Mouse (Mus musculus) left cerebral cortex, postnatal 36 days (tissue): ENCODE measurements around the gene Abca6. TPM values are rescaled to one million over a fixed set of nuclear protein-coding genes. Genes with fewer than 3 reads are reported as not detected.

Source experiments
- DNase-seq, 2 experiments: peaks; one replicate each; pipeline ENCODE4 v3.0.0; 2021 to 2022; ENCODE audit warnings: low spot score in 2 of 2, mixed read lengths in 1 of 2
- intact Hi-C: fragments of 180-260 bp; cut with DNase I; formaldehyde crosslinking; loops from one replicate; pipeline ENCODE4 v1.15.1; 2025
- total RNA-seq, 2 experiments: library from RNA; stranded (reverse); gene quantifications; 2 replicates each; pipeline ENCODE4 v1.2.3; 2021

Gene Abca6
- total RNA-seq: 1 to 10 TPM; 1.1 to 1.6 TPM

DNA sequence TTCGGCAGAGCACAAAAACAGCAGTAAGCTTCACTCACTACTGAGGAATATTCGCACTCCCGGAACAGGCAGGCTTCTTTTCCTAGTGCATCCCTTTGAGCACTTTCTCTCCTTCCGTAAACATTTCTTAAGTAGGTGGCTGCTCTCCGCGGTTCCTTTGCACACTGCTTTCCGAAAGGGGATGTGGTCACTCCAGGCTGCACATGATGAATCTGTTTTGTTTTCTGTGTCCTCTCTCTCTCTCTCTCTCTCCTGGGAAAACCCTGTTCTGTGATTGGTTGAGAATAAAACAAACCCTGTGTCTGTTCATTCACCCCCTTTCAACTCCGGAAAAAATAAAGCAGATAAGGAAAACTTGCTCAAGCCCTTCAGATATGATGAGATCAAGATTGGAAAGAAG lies at the start of gene Abca6:
Abca6 (minus strand) TSS at position 243 of the 400 bp plus-strand sequence.
- intact Hi-C loops: no loop called here
- no peak for DNase-seq

GRCm38 (mm10) chr11:110297917-110298533 lies 46.4 kb upstream of the Abca6 start:
- intact Hi-C loops: no loop called here
- no peak for DNase-seq

- no peak for DNase-seq
- intact Hi-C loops: no loop called here
Measured at GRCm38 (mm10) chr11:110290586-110290985, 39.0 kb upstream of the Abca6 start.

GRCm38 (mm10) chr11:110288423-110288822 lies 36.8 kb upstream of the Abca6 start:
- DNase-seq: no peak
- intact Hi-C loops: no loop called here

- DNase-seq: no peak
- intact Hi-C loops: no loop called here
Measured at GRCm38 (mm10) chr11:110287694-110288093, 36.1 kb upstream of the Abca6 start.

DNA sequence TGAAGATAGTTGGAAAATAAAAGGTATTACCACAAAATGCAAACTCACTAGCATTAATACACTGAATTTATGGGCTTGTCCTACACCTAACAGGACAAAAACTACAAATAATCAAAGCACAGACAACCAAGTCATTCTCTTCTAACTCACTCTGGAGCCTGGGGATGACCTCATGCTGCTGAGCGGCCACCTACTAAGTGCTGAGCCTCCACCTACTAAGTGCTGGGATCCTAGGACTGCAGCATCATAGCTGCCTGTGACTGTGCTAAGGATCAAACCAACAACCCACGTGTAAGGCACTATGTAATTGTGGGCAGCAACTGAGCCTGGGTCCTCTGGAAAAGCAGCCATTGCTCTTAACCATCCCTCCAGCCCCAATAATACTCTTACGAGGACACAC lies 34.8 kb upstream of the Abca6 start:
- DNase-seq: no peak
- intact Hi-C loops: no loop called here

- intact Hi-C loops: no loop called here
- no peak for DNase-seq
Measured at GRCm38 (mm10) chr11:110284849-110285248, 33.3 kb upstream of the Abca6 start.

- intact Hi-C loops: no loop called here
- DNase-seq: no peak
Measured at GRCm38 (mm10) chr11:110284185-110284787, 32.7 kb upstream of the Abca6 start.

DNA sequence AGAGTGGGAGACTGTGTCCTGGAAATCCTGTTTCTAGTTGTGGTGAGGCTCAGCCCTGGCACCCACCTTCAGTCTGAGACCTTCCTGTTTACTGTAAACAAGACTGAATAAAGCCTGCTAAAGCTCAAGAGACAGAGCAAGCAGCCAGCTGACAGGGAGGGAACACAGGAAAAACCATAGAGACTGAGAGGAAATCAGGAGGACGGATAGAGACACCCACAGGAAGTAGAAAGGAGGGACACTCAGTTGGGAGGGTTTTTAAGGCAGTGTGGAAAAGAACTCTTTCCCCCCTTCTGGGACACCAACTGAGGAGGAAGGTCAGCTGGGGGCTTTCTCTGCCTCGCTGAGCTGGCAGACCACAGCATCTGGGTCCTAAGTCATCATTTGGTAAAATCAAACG lies 23.2 kb upstream of the Abca6 start:
- DNase-seq: no peak
- intact Hi-C loops: loop anchor here (5.0 to 10.0 kb wide), 3 partner anchors 320 to 620 kb away; no protein-coding TSS in a partner anchor

- intact Hi-C loops: loop anchor here (2.0 to 10.0 kb wide), 4 partner anchors 317 to 617 kb away; no protein-coding TSS in a partner anchor
- DNase-seq: peak; percentile 13 to 35
Measured at GRCm38 (mm10) chr11:110271745-110272144, 20.2 kb upstream of the Abca6 start.

- DNase-seq: peak; percentile 79 to 82
Measured at GRCm38 (mm10) chr11:110268244-110268844, 16.8 kb upstream of the Abca6 start.

GRCm38 (mm10) chr11:110267232-110267631 lies 15.7 kb upstream of the Abca6 start:
- DNase-seq: no peak
- intact Hi-C loops: no loop called here

More at GRCm38 (mm10) chr11:110268244-110268844, 16.8 kb upstream of the Abca6 start:
- intact Hi-C loops: no loop called here

- DNase-seq: no peak
- intact Hi-C loops: no loop called here
Measured at GRCm38 (mm10) chr11:110266757-110267156, 15.2 kb upstream of the Abca6 start.

GRCm38 (mm10) chr11:110261867-110262266 lies 10.3 kb upstream of the Abca6 start:
- no peak for DNase-seq
- intact Hi-C loops: no loop called here

GRCm38 (mm10) chr11:110257911-110258310 lies 6.3 kb upstream of the Abca6 start:
- intact Hi-C loops: no loop called here
- no peak for DNase-seq

DNA sequence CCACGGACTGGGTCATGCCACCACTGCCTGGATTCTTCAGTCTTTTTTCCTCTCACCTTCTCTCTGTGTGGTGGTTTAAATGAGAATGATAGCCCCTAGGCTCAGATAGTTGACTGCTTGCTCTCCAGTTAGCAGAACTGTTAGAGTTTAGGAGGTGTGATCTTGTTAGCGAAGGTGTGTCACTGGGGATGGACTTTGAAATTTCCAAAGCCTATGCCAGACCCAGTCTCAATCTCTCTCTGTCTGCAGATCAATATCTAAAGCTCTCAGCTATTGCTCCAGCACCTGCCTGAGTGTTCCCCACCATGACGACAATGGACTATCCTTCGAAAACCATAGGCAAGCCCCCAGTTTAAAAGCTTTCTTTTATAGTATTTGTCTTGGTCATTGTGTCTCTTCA lies 5.5 kb upstream of the Abca6 start:
- intact Hi-C loops: no loop called here
- no peak for DNase-seq

GRCm38 (mm10) chr11:110252256-110252655 lies 680 bp upstream of the Abca6 start:
- DNase-seq: no peak
- intact Hi-C loops: no loop called here

DNA sequence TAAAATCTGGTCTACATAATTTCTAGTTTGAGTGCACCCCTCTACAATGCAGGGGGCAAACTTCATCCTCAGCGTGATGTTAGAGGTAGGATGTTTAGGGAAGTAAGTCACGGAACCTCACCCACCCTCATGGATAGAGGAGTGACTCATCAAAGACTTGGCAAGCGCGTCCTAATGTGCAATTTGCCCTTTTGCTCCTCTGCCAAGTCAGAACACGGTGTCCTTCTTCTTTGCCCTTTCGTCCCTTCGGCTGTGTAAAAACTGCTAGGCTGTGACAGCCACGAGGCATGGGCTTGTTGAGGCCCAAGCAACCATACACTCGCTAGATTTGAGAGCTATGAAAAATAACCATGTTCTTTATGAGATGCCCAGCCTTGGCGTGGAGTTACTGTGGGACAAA lies 6.8 kb downstream of the Abca6 start:
- intact Hi-C loops: no loop called here
- no peak for DNase-seq

DNA sequence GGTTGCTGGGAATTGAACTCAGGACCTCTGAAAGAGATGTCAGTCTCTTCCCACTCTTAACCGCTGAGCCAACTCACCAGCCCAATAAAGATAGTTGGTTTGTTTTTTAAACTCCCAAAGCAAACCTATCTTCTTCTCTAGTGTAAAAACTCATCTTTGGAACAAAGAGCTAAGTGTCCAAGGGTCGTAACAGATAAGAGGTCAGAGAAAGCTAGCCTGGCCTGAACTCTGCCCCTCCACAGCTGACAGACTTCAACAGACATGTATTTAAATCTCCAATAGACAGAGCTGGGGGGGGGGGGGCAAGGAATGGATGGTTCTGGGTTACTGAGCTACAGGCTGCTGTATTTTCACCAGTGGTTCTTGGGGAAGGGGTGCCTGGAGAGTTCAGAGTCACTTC lies 14.1 kb downstream of the Abca6 start:
- no peak for DNase-seq
- intact Hi-C loops: no loop called here

DNA sequence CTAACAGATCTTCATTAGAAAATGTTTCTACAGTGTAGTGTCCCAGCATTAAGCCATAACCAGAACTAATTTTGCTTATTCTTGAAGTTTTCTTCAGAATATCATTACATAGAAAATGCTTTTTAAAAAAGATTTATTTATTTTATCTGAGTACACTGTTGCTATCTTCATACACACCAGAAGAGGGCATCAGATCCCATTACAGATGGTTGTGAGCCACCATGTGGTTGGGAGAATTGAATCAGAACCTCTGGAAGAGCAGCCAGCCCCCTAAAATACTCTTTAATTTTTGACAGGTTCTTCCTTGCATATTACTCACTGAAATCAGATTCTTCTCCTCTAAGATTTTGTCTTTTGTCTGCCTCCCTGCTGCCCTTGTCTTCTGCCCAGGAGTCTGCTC lies 18.6 kb downstream of the Abca6 start:
- intact Hi-C loops: no loop called here
- no peak for DNase-seq

DNA sequence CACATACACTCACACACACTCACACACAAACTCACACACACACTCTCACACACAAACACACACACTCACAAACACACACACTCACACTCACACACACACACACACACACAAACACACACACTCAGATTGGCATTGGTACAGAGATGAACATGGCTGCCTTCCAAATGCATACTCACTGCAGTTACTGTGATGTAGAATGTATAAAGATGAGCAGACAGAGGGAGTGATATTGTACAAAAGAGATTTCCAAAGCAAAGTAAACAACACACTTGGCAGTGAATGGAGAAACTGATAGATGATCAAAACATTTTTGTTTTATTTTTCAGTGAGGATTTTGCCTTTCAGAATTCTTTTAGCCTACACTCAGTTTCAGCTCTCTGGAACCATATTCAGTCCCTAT lies 34.5 kb downstream of the Abca6 start:
- DNase-seq: no peak
- intact Hi-C loops: no loop called here
